Mouse (Mus musculus) right cerebral cortex, postnatal 36 days (tissue): ENCODE results near the gene Tcf7l2.

Experiments
- DNase-seq, 2 experiments: peaks; one replicate each; pipeline ENCODE4 v3.0.0; 2022; ENCODE audit warnings: low spot score in 2 of 2, mixed read lengths in 1 of 2

Gene Tcf7l2

GRCm38 (mm10) chr19:55909039-55909438 lies 167.4 kb downstream of the Tcf7l2 start:
- no peak for DNase-seq

- no peak for DNase-seq
Observed at GRCm38 (mm10) chr19:55911941-55912340, 170.3 kb downstream of the Tcf7l2 start.

DNA sequence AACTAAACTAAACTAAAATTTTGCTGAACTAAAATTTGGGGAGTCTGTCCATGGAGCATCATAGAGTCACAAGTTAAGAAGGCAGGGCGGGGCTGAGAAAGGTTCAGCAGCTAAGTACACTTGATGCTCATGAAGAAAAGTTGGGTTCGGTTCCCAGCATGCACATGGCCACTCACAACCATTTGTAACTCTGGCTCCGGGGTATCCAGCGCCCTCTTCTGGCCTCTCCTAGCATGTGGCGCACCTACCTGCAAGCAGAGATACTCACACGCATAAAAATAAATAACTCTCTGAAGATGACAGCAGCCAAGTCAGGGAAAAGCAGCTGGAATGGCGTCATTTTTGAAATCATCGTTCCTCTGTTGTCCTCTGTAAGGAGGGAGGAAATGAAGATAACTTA lies 171.2 kb downstream of the Tcf7l2 start:
- no peak for DNase-seq

DNA sequence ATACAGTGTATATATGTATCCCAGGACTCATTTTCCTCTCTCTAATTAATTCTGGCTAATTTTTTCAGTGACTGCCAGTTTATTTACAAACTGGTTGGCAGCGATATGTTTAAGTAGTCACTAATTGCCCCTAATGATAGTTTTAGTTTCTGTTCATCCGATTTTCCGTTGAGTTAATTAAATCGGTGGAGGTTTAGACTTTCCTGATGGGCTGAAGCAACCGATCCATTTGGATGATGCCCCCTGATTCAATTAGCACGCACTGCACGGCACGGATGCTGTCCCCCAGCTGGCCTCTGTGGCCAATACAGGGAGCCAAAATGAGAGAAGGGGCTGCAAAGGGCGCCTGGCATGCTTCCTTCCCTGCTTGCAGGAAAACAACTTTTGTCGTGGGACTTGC lies 172.0 kb downstream of the Tcf7l2 start:
- no peak for DNase-seq

GRCm38 (mm10) chr19:55914614-55915211 lies 173.1 kb downstream of the Tcf7l2 start:
- DNase-seq: no peak

- no peak for DNase-seq
Observed at GRCm38 (mm10) chr19:55915506-55915905, 173.9 kb downstream of the Tcf7l2 start.

DNA sequence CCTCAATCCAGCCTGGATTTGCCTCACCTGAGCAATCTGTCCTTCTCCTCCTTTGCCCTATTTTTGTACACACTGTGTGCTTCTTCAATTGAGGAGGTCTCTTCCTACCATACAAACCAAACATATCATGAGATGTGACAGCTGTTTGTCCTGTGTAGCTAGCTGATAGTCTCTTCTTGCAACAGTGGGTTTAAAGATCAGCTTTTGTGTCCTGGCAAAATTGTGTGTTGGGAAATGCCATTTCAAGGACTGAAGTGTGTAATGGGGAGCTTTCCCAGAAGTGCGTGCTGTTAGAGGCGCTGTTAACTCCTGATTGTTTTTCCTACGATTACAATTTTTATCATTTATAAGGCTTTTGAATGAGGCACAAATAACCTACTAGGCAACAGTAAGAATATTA lies 174.6 kb downstream of the Tcf7l2 start:
- no peak for DNase-seq

GRCm38 (mm10) chr19:55923789-55924426 lies 182.3 kb downstream of the Tcf7l2 start:
- no peak for DNase-seq

GRCm38 (mm10) chr19:55924800-55925199 lies 183.2 kb downstream of the Tcf7l2 start:
- DNase-seq: no peak

- no peak for DNase-seq
Observed at GRCm38 (mm10) chr19:55925425-55925803, 183.8 kb downstream of the Tcf7l2 start.

DNA sequence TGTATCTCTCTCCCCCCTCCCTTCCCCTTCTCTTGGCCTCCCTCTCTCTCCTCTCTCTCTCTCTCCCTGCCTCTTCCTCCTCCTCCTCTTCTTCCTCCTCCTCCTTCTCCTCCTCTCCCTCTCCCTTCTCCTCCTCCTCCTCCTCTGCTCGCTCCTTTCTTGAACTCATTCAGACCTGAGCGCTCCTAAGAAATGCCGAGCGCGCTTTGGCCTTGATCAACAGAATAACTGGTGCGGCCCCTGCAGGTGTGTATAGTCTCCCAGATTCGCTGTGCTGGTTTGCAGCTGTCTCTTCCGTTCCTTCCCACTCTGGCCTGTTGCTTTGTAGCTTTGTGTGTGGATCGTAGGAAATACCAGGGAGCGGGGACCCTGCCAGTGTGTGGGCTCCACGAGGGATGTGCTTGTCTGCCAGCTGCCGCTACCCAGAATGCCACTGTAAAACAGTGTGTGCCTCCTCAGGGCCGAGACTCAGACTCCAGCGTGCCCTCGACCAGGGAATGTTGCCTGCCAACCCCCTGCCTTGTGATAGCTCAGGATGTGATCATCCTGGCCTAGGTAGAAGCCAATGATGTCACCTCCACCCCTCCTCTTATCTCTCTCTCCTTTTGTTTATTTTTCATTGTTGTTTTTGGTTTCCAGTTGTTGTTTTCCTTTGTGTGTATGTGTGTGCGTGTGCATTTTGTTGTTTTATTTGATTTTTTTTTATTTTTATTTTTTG lies 184.3 kb downstream of the Tcf7l2 start:
- DNase-seq: no peak

- DNase-seq: no peak
Observed at GRCm38 (mm10) chr19:55926858-55927673, 185.4 kb downstream of the Tcf7l2 start.

DNA sequence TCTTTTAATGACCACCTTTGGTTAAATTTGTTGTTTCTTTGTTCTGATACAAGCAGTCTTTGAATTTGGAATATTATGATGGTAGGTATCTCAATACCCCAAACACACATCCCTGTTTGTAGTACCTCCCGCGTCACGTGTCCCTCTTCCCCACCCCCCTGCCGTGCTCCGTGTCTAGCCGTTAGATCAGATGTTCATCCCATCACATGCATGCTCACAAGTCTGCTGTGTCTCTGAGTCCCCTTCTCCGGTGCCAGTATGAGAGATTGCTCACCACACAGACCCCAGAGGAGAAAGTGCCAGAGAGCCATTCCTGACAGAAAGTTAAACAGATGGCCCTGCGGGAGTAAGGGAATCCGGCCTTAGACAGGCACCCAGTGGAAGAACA lies 186.0 kb downstream of the Tcf7l2 start:
- DNase-seq: no peak

DNA sequence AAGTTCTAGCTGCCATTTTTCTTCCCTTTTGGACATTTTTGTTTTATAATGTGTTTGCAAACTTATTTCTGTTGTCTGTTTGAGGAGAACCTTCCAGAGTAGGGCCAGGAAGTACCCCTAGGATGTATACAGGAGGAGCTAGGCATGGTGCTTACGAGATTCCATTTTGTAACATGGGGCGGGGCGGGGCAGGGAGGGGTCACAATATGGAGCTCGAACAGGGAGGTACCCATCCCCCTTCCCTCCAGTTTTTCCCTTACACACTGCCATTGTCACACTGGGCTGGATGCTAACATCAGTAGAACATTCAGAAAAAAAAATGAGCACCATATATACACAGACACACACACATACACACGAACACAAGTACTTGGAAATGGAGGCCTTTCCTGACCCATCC lies 187.1 kb downstream of the Tcf7l2 start:
- no peak for DNase-seq

- DNase-seq: no peak
Observed at GRCm38 (mm10) chr19:55931642-55932041, 190.0 kb downstream of the Tcf7l2 start.

DNA sequence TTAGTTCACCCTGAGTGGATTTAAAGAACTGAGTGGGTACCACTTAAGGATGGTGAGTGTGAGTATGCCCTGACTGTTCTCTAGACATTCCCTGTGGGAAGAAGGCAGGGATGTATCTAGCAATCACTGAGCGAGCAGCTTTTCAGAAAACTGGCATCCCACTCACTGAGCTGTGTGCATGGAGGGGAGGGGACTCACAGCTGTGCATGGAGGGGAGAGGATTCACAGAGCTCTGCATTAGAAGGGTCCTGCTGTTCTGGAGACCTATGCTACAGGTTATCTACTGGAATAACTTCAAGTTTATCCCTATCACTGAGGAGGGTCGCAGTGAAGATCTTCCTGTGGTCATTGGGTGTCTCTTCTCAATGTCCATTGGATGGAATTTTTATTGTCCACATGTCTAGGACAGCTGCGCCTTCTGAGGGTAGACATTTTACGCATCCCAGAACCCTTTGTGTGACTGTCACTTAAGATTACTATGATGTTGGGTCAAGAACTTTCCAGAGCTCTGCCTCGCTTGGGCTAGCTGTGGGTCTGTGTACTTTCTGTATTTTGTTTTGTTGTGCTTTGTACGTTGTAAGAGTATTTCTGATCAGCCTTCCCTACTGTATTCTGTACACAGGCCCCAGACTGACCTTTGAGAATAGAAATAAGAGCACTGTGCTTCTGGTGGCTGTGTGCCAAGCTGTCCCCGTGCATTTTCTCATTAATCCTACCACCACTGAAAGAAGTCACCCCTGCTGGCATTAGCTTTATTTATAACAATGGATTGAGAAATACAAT lies 192.5 kb downstream of the Tcf7l2 start:
- DNase-seq: no peak

GRCm38 (mm10) chr19:55934730-55935003 lies 193.0 kb downstream of the Tcf7l2 start:
- DNase-seq: no peak

DNA sequence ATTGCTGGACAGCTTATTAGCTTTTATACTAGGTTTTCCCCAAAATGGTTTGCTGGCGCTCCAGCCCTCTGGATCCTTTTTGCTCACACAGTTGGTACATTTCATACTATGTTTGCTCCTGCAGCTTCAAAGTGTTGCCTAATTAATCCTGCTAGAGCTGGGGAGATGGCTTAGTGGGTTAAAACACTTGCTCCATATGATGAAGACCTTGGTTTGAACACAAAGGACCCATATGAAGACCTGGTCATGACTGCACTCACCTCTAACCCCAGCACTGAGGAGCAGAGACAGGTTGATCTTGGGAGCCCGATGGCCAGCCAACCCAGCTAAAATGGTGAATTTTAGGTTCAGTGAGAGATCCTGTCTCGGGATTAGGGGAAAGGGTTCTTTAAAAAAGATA lies 195.4 kb downstream of the Tcf7l2 start:
- no peak for DNase-seq

DNA sequence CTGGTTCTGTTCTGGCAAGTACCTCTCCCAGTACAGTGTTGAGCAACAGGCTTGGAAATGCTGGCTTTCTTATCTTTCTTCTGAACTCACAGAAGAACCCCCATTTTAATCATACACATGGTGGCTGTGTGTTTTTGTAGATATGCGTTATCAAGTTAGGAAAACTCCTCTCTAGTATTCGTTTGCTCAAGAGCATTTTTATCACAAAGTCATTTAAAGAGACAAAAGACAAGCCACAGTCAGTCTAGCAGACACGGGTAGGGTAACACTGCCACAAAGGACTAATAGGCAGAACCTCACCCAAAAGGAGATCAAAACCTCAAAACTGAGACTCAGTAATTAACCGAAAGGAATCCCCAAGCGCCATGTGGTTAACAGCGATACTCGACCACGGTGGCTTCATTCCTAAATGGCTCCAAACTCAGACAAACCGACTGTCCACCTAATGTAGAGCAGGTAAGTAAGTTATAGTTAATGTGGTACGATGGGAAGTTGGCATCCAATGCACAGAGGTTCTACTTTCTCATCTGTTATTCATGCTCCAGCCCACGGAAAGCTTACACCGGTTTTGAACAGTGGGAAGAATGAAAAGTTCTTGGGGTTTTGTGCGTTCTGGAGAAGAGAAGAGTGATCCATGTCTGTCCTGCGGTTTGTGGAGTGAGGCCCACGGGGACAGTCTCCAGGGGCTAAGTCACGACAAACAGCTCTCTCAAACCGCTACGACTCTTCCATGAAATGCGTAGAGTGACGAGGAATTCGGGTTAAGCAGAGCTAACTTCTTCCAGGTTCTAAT lies 196.8 kb downstream of the Tcf7l2 start:
- no peak for DNase-seq

DNA sequence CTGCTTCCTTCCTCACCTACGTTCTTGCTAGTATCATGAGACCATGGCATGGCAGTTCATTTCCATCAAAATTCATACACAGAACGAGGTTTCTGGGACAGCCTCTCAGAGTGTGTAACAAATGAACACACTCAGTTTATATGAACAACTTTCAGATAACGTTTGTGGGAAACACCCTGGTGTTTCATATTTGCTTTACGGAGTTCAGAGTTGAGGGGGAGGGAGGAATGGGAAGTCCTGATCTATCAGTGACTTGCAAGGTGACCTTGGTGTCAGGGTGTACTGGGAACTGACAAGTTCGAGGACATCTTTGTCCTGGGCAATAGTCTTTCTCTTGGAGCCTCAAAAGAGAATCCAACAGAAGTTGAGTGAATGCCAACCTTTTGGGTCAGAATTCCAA lies 197.5 kb downstream of the Tcf7l2 start:
- no peak for DNase-seq

GRCm38 (mm10) chr19:55939719-55940118 lies 198.1 kb downstream of the Tcf7l2 start:
- no peak for DNase-seq
